Mouse (Mus musculus) heart, postnatal 0 days (tissue): ENCODE measurements around the gene Pde7b.

ENCODE experiments used
- CTCF ChIP-seq: IDR thresholded peaks from 2 replicates; pipeline ENCODE4 v1.5.1; 2016; ENCODE audit warnings: antibody characterized with exemption, control low read depth, low read depth
- EP300 ChIP-seq: IDR thresholded peaks from 2 replicates; pipeline ENCODE4 v1.6.1; 2016; ENCODE audit warnings: antibody characterized with exemption, low read depth

GRCm38 (mm10) chr10:20380798-20381197, 344.1 kb downstream of the Pde7b start:
- TF ChIP-seq CTCF, result no peak
- TF ChIP-seq EP300, result no peak
